Mouse (Mus musculus) midbrain, embryonic 16.5 days (tissue): Measurements from ENCODE around the gene Braf. TPM values are rescaled to one million over a fixed set of nuclear protein-coding genes. Genes with fewer than 3 reads are reported as not detected.

Source experiments
- ATAC-seq: fragments of 200-750 bp; cut with Nextera tagmentation; 2 replicates; pipeline ENCODE4 v1.8.0; 2017; ENCODE audit warnings: moderate TSS enrichment
- H3K27ac ChIP-seq: fragments of 300-500 bp; sonication (generic); 2 replicates; pipeline ENCODE4 v1.5.1; 2014; ENCODE audit warnings: mild to moderate bottlenecking, low read length, mixed read lengths
- H3K27me3 ChIP-seq: fragments of 300-500 bp; sonication (generic); 2 replicates; pipeline ENCODE4 v1.6.1; 2014; ENCODE audit warnings: low read depth, low read length, mixed read lengths; ENCODE audit not compliant: control insufficient read depth, insufficient read depth
- H3K36me3 ChIP-seq: fragments of 300-500 bp; sonication (generic); 2 replicates; pipeline ENCODE4 v1.6.1; 2014; ENCODE audit warnings: mild to moderate bottlenecking, low read length, moderate library complexity, mixed read lengths; ENCODE audit not compliant: control insufficient read depth, insufficient read depth
- H3K4me1 ChIP-seq: fragments of 300-500 bp; sonication (generic); 2 replicates; pipeline ENCODE4 v1.6.1; 2014; ENCODE audit warnings: mild to moderate bottlenecking, low read length, mixed read lengths; ENCODE audit not compliant: control insufficient read depth, insufficient read depth
- H3K4me2 ChIP-seq: fragments of 300-500 bp; sonication (generic); 2 replicates; pipeline ENCODE4 v1.6.1; 2014; ENCODE audit warnings: mild to moderate bottlenecking, low read length, mixed read lengths
- H3K4me3 ChIP-seq: fragments of 300-500 bp; sonication (generic); 2 replicates; pipeline ENCODE4 v1.5.1; 2014; ENCODE audit warnings: low read depth, mild to moderate bottlenecking, low read length, moderate library complexity, mixed read lengths
- H3K9ac ChIP-seq: fragments of 300-500 bp; sonication (generic); 2 replicates; pipeline ENCODE4 v1.6.1; 2014; ENCODE audit warnings: low read depth, low read length, mixed read lengths
- H3K9me3 ChIP-seq: fragments of 300-500 bp; sonication (generic); replicated peaks from 2 replicates; pipeline ENCODE4 v1.6.1; 2014; ENCODE audit warnings: mild to moderate bottlenecking, low read length, mixed read lengths; ENCODE audit not compliant: control insufficient read depth, poor library complexity, severe bottlenecking
- WGBS: fragments of 180-500 bp; shearing (Covaris S2); extraction: QIAGEN DNeasy Blood & Tissue Kit; methylation state at CpG from one replicate; pipeline ENCODE4 v1.1.7; 2014; 5-methylcytosine and 5-hydroxymethylcytosine counted together
- polyA plus RNA-seq: library from polyadenylated mRNA; unstranded; fragments of >200 nt; fragmentation: Nextera tagmentation; extraction: Ambion mirVana; gene quantifications from 2 replicates; pipeline ENCODE4 v1.2.1, GENCODE M21; 2015

The Braf gene
- polyA plus RNA-seq, 1 experiment from 2014 or later = 25.2 TPM

GRCm38 (mm10) chr6:39680524-39680923, 44.7 kb downstream of the Braf start:
- Histone ChIP-seq H3K9me3 (no peaks in the 10 kb centered on the region), H3K9ac (no peak overlapping the region), H3K4me2 (no peak overlapping the region), H3K4me3 (no peak overlapping the region), H3K27ac (no peak overlapping the region), H3K27me3 (no peaks in the 10 kb centered on the region), H3K36me3 (peaks cover 5% of the 10 kb centered on the region), H3K4me1 (no peaks in the 10 kb centered on the region)
- 17% methylated on average over 4 of the region's 4 CpGs for WGBS
- ATAC-seq = no peak

GRCm38 (mm10) chr6:39678241-39678640, 47.0 kb downstream of the Braf start:
- Histone ChIP-seq H3K4me3 (no peak overlapping the region), H3K9ac (no peak overlapping the region), H3K4me2 (no peak overlapping the region), H3K9me3 (no peaks in the 10 kb centered on the region), H3K27ac (no peak overlapping the region), H3K27me3 (no peaks in the 10 kb centered on the region), H3K36me3 (peaks cover 5% of the 10 kb centered on the region), H3K4me1 (no peaks in the 10 kb centered on the region)
- no peak for ATAC-seq
- WGBS = 97% methylated on average over 1 of the region's 1 CpGs

GRCm38 (mm10) chr6:39675081-39675480, 50.2 kb downstream of the Braf start:
- no peak for ATAC-seq
- no peak overlapping the region for H3K4me2 ChIP-seq
- peaks cover 11% of the 10 kb centered on the region for H3K36me3 ChIP-seq
- H3K27ac ChIP-seq = no peak overlapping the region
- no peak overlapping the region for H3K4me3 ChIP-seq
- H3K9ac ChIP-seq = no peak overlapping the region
- no peaks in the 10 kb centered on the region for H3K4me1 ChIP-seq
- no peaks in the 10 kb centered on the region for H3K27me3 ChIP-seq
- WGBS = 80% methylated on average over 7 of the region's 7 CpGs
- H3K9me3 ChIP-seq = no peaks in the 10 kb centered on the region

- H3K27ac ChIP-seq = no peak overlapping the region
- ATAC-seq = no peak
- H3K4me1 ChIP-seq = no peaks in the 10 kb centered on the region
- H3K9ac ChIP-seq = no peak overlapping the region
- H3K36me3 ChIP-seq = peaks cover 12% of the 10 kb centered on the region
- H3K4me3 ChIP-seq = no peak overlapping the region
- 87% methylated on average over 2 of the region's 2 CpGs for WGBS
- H3K27me3 ChIP-seq = no peaks in the 10 kb centered on the region
- H3K9me3 ChIP-seq = no peaks in the 10 kb centered on the region
- no peak overlapping the region for H3K4me2 ChIP-seq
These were observed 114.0 kb downstream of the Braf start for GRCm38 (mm10) chr6:39611296-39611695.

- 67% methylated on average over 2 of the region's 2 CpGs for WGBS
- H3K4me1 ChIP-seq = no peaks in the 10 kb centered on the region
- H3K4me3 ChIP-seq = no peak overlapping the region
- no peaks in the 10 kb centered on the region for H3K27me3 ChIP-seq
- no peak overlapping the region for H3K27ac ChIP-seq
- no peak overlapping the region for H3K4me2 ChIP-seq
- H3K36me3 ChIP-seq = peaks cover 8% of the 10 kb centered on the region
- no peak overlapping the region for H3K9ac ChIP-seq
- no peaks in the 10 kb centered on the region for H3K9me3 ChIP-seq
- no peak for ATAC-seq
These were observed 115.1 kb downstream of the Braf start for GRCm38 (mm10) chr6:39610207-39610606.

GRCm38 (mm10) chr6:39607365-39607764, 117.9 kb downstream of the Braf start:
- H3K9ac ChIP-seq = no peak overlapping the region
- no peaks in the 10 kb centered on the region for H3K27me3 ChIP-seq
- H3K4me3 ChIP-seq = no peak overlapping the region
- peaks cover 6% of the 10 kb centered on the region; the same call in 1 of the 2 replicates for H3K36me3 ChIP-seq
- H3K27ac ChIP-seq = no peak overlapping the region
- H3K4me2 ChIP-seq = no peak overlapping the region
- no peaks in the 10 kb centered on the region for H3K4me1 ChIP-seq
- WGBS = 67% methylated on average over 5 of the region's 5 CpGs
- ATAC-seq = no peak
- no peaks in the 10 kb centered on the region for H3K9me3 ChIP-seq

GRCm38 (mm10) chr6:39606862-39607261, 118.4 kb downstream of the Braf start:
- no peak for ATAC-seq
- H3K27ac ChIP-seq = no peak overlapping the region

GRCm38 (mm10) chr6:39606056-39606455, 119.2 kb downstream of the Braf start:
- no peaks in the 10 kb centered on the region for H3K9me3 ChIP-seq
- no peak for ATAC-seq
- no peak overlapping the region for H3K27ac ChIP-seq
- H3K4me2 ChIP-seq = no peak overlapping the region
- 91% methylated on average over 6 of the region's 6 CpGs for WGBS
- H3K9ac ChIP-seq = no peak overlapping the region
- no peak overlapping the region for H3K4me3 ChIP-seq
- H3K27me3 ChIP-seq = no peaks in the 10 kb centered on the region
- peaks cover 10% of the 10 kb centered on the region for H3K36me3 ChIP-seq
- H3K4me1 ChIP-seq = no peaks in the 10 kb centered on the region

More at GRCm38 (mm10) chr6:39606862-39607261, 118.4 kb downstream of the Braf start:
- H3K4me1 ChIP-seq = no peaks in the 10 kb centered on the region
- no peak overlapping the region for H3K9ac ChIP-seq
- no peak overlapping the region for H3K4me2 ChIP-seq
- WGBS = 71% methylated on average over 3 of the region's 3 CpGs
- H3K36me3 ChIP-seq = peaks cover 9% of the 10 kb centered on the region
- H3K9me3 ChIP-seq = no peaks in the 10 kb centered on the region
- H3K27me3 ChIP-seq = no peaks in the 10 kb centered on the region
- H3K4me3 ChIP-seq = no peak overlapping the region

GRCm38 (mm10) chr6:39604565-39604964, 120.7 kb downstream of the Braf start:
- Histone ChIP-seq H3K36me3 (peaks cover 19% of the 10 kb centered on the region), H3K27me3 (no peaks in the 10 kb centered on the region), H3K4me3 (no peak overlapping the region), H3K9me3 (no peaks in the 10 kb centered on the region), H3K4me2 (no peak overlapping the region), H3K9ac (no peak overlapping the region), H3K27ac (no peak overlapping the region), H3K4me1 (no peaks in the 10 kb centered on the region)
- WGBS = 84% methylated on average over 5 of the region's 5 CpGs
- ATAC-seq = no peak
